Mouse (Mus musculus): ENCODE results near the gene Cntfr. TPM values are rescaled to one million over a fixed set of nuclear protein-coding genes. Genes with fewer than 3 reads are reported as not detected.

Gene Cntfr
- polyA plus RNA-seq, 1 experiment from 2014 or later: 6.7 TPM

- ChIA-PET POLR2A (no interaction called here), CTCF (interaction anchor here (1.3 kb wide), 1 partner anchor 73 kb away, joined by 3 read pairs; no protein-coding TSS in a partner anchor)
- TF ChIP-seq CTCF (IDR thresholded peaks at IDR 0.05): no peak
- ATAC-seq (no peak), DNase-seq (ENCODE audit: low read depth, low spot score) (no peak)
- in situ Hi-C loops (cut with MboI; ENCODE audit: low pct_unique_long_range_greater_than_20kb): no loop called here
- H3K27me3 ChIP-seq: no peaks in the 10 kb centered on the region
Measured at GRCm38 (mm10) chr4:41634631-41635030, 62.3 kb downstream of the Cntfr start.

GRCm38 (mm10) chr4:41633001-41633400 is 63.9 kb downstream of the Cntfr start:
- no peak for TF ChIP-seq CTCF (IDR thresholded peaks at IDR 0.05)
- ChIA-PET CTCF (interaction anchor here (1.0 to 1.5 kb wide), 2 partner anchors 8 to 10 kb away, joined by 3 to 4 read pairs; no protein-coding TSS in a partner anchor), POLR2A (no interaction called here)
- no peaks in the 10 kb centered on the region for H3K27me3 ChIP-seq
- DNase-seq (ENCODE audit: low read depth, low spot score) (no peak), ATAC-seq (no peak)
- in situ Hi-C loops (cut with MboI; ENCODE audit: low pct_unique_long_range_greater_than_20kb): no loop called here

- ATAC-seq: no peak
- in situ Hi-C loops (cut with MboI; ENCODE audit: low pct_unique_long_range_greater_than_20kb): no loop called here
- TF ChIP-seq CTCF (IDR thresholded peaks at IDR 0.05): no peak
- no peak for DNase-seq (ENCODE audit: low read depth, low spot score)
- no peaks in the 10 kb centered on the region for H3K27me3 ChIP-seq
- ChIA-PET POLR2A (no interaction called here), CTCF (no interaction called here)
Measured at GRCm38 (mm10) chr4:41631390-41631789, 65.5 kb downstream of the Cntfr start.

GRCm38 (mm10) chr4:41630196-41630595 is 66.7 kb downstream of the Cntfr start:
- ATAC-seq: no peak
- DNase-seq (ENCODE audit: low read depth, low spot score): no peak
- H3K27me3 ChIP-seq: no peaks in the 10 kb centered on the region
- in situ Hi-C loops (cut with MboI; ENCODE audit: low pct_unique_long_range_greater_than_20kb): no loop called here
- TF ChIP-seq CTCF (IDR thresholded peaks at IDR 0.05): no peak
- POLR2A ChIA-PET: no interaction called here
- CTCF ChIA-PET: no interaction called here

- no peak for ATAC-seq
- in situ Hi-C loops (cut with MboI; ENCODE audit: low pct_unique_long_range_greater_than_20kb): no loop called here
- POLR2A ChIA-PET: no interaction called here
Measured at GRCm38 (mm10) chr4:41628202-41628927, 68.5 kb downstream of the Cntfr start.

GRCm38 (mm10) chr4:41622071-41622470 is 74.8 kb downstream of the Cntfr start:
- no peaks in the 10 kb centered on the region for H3K27me3 ChIP-seq
- ATAC-seq (no peak), DNase-seq (ENCODE audit: low read depth, low spot score) (no peak)
- ChIA-PET POLR2A (no interaction called here), CTCF (no interaction called here)
- no peak for TF ChIP-seq CTCF (IDR thresholded peaks at IDR 0.05)
- in situ Hi-C loops (cut with MboI; ENCODE audit: low pct_unique_long_range_greater_than_20kb): no loop called here

More at GRCm38 (mm10) chr4:41628202-41628927, 68.5 kb downstream of the Cntfr start:
- no peak for DNase-seq (ENCODE audit: low read depth, low spot score)
- CTCF ChIA-PET: interaction anchor here (1.1 kb wide), 1 partner anchor 9 kb away, joined by 3 read pairs; no protein-coding TSS in a partner anchor
- no peaks in the 10 kb centered on the region for H3K27me3 ChIP-seq
- TF ChIP-seq CTCF (IDR thresholded peaks at IDR 0.05): no peak

GRCm38 (mm10) chr4:41618916-41619746 is 77.8 kb downstream of the Cntfr start:
- H3K27me3 ChIP-seq: no peaks in the 10 kb centered on the region

GRCm38 (mm10) chr4:41615661-41616599 is 81.0 kb downstream of the Cntfr start:
- no peaks in the 10 kb centered on the region for H3K27me3 ChIP-seq
- in situ Hi-C loops (cut with MboI; ENCODE audit: low pct_unique_long_range_greater_than_20kb): no loop called here
- no peak for ATAC-seq
- CTCF ChIA-PET: interaction anchor here (0.8 to 3.1 kb wide), 8 partner anchors 30 to 146 kb away, joined by 3 to 16 read pairs (median 3); no protein-coding TSS in a partner anchor
- no peak for TF ChIP-seq CTCF (IDR thresholded peaks at IDR 0.05)
- POLR2A ChIA-PET: no interaction called here
- no peak for DNase-seq (ENCODE audit: low read depth, low spot score)

More at GRCm38 (mm10) chr4:41618916-41619746, 77.8 kb downstream of the Cntfr start:
- CTCF ChIA-PET: interaction anchor here (0.9 to 1.4 kb wide), 2 partner anchors 18 to 27 kb away, joined by 3 to 4 read pairs; no protein-coding TSS in a partner anchor
- in situ Hi-C loops (cut with MboI; ENCODE audit: low pct_unique_long_range_greater_than_20kb): no loop called here
- no peak for TF ChIP-seq CTCF (IDR thresholded peaks at IDR 0.05)
- POLR2A ChIA-PET: interaction anchor here (1.0 kb wide), 1 partner anchor 74 kb away, joined by 3 read pairs; no protein-coding TSS in a partner anchor
- ATAC-seq (peak; percentile 81), DNase-seq (ENCODE audit: low read depth, low spot score) (peak; percentile 88)

GRCm38 (mm10) chr4:41614156-41614555 is 82.7 kb downstream of the Cntfr start:
- no peaks in the 10 kb centered on the region for H3K27me3 ChIP-seq
- no peak for ATAC-seq
- in situ Hi-C loops (cut with MboI; ENCODE audit: low pct_unique_long_range_greater_than_20kb): loop anchor here (5.0 kb wide), 4 partner anchors 33 to 147 kb away; partner anchors contain the start of genes Dnaic1, Fam219a and Nudt2
- TF ChIP-seq CTCF (IDR thresholded peaks at IDR 0.05): peak; percentile 96
- no peak for DNase-seq (ENCODE audit: low read depth, low spot score)
- POLR2A ChIA-PET: no interaction called here
- CTCF ChIA-PET: interaction anchor here (0.7 to 3.1 kb wide), 7 partner anchors 23 to 145 kb away, joined by 3 to 16 read pairs (median 4); partner anchors contain the start of genes Dnaic1 and Fam219a

Measured in Patski (cell line).